Mouse (Mus musculus): Measurements from ENCODE around the gene Opcml.

DNA sequence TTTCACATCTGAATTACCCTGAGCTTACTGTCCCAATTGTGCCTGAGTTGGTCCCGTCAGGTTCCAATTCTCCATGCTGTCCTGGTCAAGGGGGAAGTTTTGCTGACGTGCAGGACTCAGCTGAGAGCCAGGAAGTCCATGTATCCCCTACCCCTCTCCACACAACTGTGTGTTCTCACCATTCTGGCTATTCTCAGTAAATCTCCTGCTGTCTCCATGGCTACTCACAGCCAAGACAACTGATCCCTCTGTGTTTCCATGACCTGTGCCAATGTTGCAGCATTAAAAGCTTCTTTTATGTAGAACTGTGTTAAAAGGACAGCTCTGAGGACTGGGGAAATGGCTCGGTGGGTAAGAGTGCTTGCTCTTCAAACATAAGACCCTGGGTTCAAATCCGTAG, 373.4 kb downstream of the Opcml start:
- no peak for TF ChIP-seq POLR2A (IDR thresholded peaks at IDR 0.05; ENCODE audit: extremely low read depth, insufficient read depth, low read length)
- no peak for TF ChIP-seq CTCF (IDR thresholded peaks at IDR 0.05; ENCODE audit: low read depth, low read length)

All from liver, adult 2 months (tissue).